Mouse (Mus musculus) thymus, adult 2 months (tissue): ENCODE measurements around the gene Pnisr.

Experiments
- CTCF ChIP-seq: fragments of 200-500 bp; IDR thresholded peaks from 2 replicates; pipeline ENCODE4 v1.5.1; 2012; ENCODE audit warnings: mild to moderate bottlenecking, control low read depth, low read length, moderate library complexity, borderline replicate concordance; ENCODE audit not compliant: control insufficient read depth, poor library complexity, insufficient read depth; ENCODE audit errors: extremely low read depth
- POLR2A ChIP-seq: fragments of 200-500 bp; IDR thresholded peaks from 2 replicates; pipeline ENCODE4 v1.6.1; 2012; ENCODE audit warnings: mild to moderate bottlenecking, low read length, control low read depth, moderate library complexity; ENCODE audit not compliant: control insufficient read depth, poor library complexity, insufficient read depth; ENCODE audit errors: extremely low read depth

DNA sequence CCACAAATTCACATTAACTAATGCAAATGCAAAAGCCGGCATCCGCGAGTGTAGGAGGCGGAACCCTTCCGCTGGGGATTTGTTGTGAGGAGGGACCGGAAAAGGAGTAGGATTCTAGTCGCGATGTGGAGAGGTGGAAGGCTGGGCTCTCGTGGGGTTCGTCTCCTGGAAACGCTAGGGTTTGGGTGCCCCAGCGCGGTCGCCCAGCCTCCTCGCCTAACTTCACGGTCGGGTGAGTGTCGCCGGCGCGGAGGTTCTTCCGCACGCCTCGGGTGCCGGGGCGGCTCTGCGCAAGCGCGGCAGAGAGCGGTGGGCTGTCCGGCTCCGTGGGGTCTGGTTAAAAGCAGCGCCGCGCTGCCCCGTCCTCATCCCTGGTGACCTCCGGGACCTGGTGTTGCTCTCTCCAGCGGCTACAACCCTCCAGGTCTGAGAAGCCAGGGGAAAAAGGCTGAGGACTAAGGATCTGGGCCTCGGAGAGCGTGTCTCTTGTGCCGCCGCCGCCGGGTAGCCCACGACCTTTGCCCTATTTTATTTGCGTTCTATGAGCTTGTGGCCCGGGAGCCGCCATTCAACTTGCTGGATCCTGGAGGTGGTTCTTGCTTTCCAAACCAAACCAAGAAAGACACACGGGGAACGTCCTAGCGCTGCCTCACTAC is 32.3 kb downstream of the Pnisr start, which contains the start of gene Coq3:
- no peak for TF ChIP-seq POLR2A
- TF ChIP-seq CTCF: no peak
